Mouse (Mus musculus): ENCODE measurements around the gene Gfod1. TPM values are rescaled to one million over a fixed set of nuclear protein-coding genes. Genes with fewer than 3 reads are reported as not detected.

The Gfod1 gene
- polyA plus RNA-seq, 1 experiment from 2014 or later: 0.15 TPM

GRCm38 (mm10) chr13:43297526-43297925, 6.4 kb downstream of the Gfod1 start:
- no peak for DNase-seq
- Histone ChIP-seq H3K4me1 (replicated peaks) (peaks cover 22% of the 10 kb centered on the region), H3K4me2 (no peak overlapping the region), H3K27ac (no peak overlapping the region), H3K36me3 (no peaks in the 10 kb centered on the region), H3K4me3 (replicated peaks) (no peak overlapping the region), H3K9ac (no peak overlapping the region), H3K27me3 (peaks cover 38% of the 10 kb centered on the region), H3K9me3 (replicated peaks) (no peaks in the 10 kb centered on the region)
- no peak for ATAC-seq (ENCODE audit: low read depth)
- 82% methylated on average over 5 of the region's 5 CpGs for WGBS (ENCODE audit: insufficient replicate concordance)

DNA sequence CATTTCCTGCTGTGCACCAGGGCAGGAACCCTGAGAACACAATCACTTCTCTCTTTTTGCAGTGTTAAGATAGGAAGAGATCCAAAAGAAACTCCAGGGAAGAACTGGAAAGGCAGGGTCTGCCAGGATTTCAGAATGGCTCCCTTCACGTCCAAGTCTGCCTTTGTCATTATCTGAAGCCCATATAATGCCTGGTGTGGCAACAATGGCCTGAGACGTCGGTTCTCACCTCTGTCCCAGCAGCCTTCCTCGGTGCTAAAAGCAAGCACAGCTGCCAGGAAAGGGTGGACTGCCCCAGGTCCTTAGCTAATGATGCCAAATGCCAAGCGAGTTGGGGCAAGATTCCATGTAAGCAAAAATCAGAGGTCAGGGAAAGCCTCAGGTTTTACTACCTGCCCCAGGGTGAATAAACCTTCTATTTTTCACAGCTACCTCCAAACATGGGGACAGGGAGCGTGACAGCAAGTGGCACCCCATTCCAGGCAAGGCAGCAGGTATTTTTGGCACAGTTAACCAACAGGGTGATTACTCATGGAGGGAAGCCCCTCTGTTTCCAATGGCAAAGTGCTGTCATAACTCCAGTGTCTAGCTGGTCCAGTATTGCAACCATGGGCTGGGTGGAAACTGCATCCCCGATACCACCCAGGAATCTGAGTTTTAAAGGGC, 7.7 kb downstream of the Gfod1 start:
- Histone ChIP-seq H3K36me3 (no peaks in the 10 kb centered on the region), H3K27me3 (peaks cover 26% of the 10 kb centered on the region), H3K4me1 (replicated peaks) (peaks cover 10% of the 10 kb centered on the region), H3K4me2 (no peak overlapping the region), H3K9me3 (replicated peaks) (no peaks in the 10 kb centered on the region), H3K27ac (no peak overlapping the region), H3K9ac (no peak overlapping the region), H3K4me3 (replicated peaks) (no peak overlapping the region)
- DNase-seq: no peak
- WGBS (ENCODE audit: insufficient replicate concordance): 56% methylated on average over 7 of the region's 7 CpGs
- no peak for ATAC-seq (ENCODE audit: low read depth)

- Histone ChIP-seq H3K27me3 (peaks cover 20% of the 10 kb centered on the region), H3K27ac (no peak overlapping the region), H3K4me2 (no peak overlapping the region), H3K9me3 (replicated peaks) (no peaks in the 10 kb centered on the region), H3K36me3 (no peaks in the 10 kb centered on the region), H3K9ac (no peak overlapping the region), H3K4me1 (replicated peaks) (peaks cover 4% of the 10 kb centered on the region), H3K4me3 (replicated peaks) (no peak overlapping the region)
- no peak for DNase-seq
- 51% methylated on average over 7 of the region's 7 CpGs for WGBS (ENCODE audit: insufficient replicate concordance)
- ATAC-seq (ENCODE audit: low read depth): no peak
Measured at GRCm38 (mm10) chr13:43295684-43296083, 8.3 kb downstream of the Gfod1 start.

DNA sequence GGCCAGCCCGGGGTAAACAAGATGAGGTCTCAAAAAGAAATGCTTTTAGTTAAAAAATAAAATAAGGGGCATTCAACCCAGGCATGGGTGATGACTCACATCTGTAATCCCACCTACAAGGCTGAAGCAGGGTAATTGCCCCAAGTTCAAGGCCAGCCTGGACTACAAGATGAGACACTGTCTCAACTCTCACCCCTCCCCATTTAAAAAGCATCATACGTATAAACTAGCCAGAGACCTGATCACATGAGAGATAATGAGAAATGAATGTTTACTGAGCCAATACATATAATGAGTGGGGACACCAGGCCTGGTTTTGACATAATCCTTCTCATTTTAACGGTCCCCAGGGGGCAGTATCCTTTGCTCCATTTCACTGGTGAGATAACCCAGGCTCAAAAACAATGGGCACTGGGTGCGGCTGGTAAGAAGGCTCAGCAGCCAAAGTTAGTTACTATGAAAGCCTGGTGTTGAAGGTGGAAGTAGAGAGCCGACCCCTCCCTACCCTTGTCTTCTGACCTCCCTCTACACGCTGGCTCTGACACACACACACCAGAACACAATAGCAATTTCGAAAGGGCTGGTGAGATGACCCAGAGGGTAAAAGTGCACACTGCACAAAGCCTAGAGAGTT, 8.9 kb downstream of the Gfod1 start:
- no peak overlapping the region for H3K27ac ChIP-seq
- ATAC-seq (ENCODE audit: low read depth) (no peak), DNase-seq (no peak)
- no peak overlapping the region for H3K4me2 ChIP-seq
- H3K4me1 ChIP-seq (replicated peaks): no peaks in the 10 kb centered on the region
- no peaks in the 10 kb centered on the region for H3K9me3 ChIP-seq (replicated peaks)
- H3K9ac ChIP-seq: no peak overlapping the region
- peaks cover 14% of the 10 kb centered on the region for H3K27me3 ChIP-seq
- H3K4me3 ChIP-seq (replicated peaks): no peak overlapping the region
- WGBS (ENCODE audit: insufficient replicate concordance): 42% methylated on average over 7 of the region's 7 CpGs
- H3K36me3 ChIP-seq: no peaks in the 10 kb centered on the region

DNA sequence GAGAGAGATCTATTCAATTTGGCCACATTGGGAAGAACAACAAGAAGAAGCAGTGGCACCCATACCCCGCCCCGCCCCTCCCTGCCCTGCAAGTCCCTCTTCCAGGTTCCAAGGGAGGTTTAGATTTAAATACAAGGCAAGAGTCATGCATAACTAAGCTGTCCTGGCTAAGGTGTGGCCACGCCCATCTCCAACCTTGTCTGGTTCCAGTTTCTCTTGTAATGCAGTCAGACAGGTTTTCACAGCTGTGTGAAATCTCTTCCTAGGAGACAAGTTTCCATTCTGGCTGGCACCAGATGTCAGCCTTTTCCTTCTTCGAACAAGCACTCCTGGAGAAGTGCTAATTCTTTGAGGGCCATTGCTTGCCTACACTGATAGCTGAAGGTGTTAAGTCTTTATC, 11.1 kb downstream of the Gfod1 start:
- H3K9ac ChIP-seq: no peak overlapping the region
- ATAC-seq (ENCODE audit: low read depth) (no peak), DNase-seq (no peak)
- WGBS (ENCODE audit: insufficient replicate concordance): 65% methylated on average over 4 of the region's 4 CpGs
- H3K4me3 ChIP-seq (replicated peaks): no peak overlapping the region
- H3K27me3 ChIP-seq: 0 out of 2 replicates have a peak, but pooled peaks cover 4% of the 10 kb centered on the region
- H3K27ac ChIP-seq: no peak overlapping the region
- H3K9me3 ChIP-seq (replicated peaks): no peaks in the 10 kb centered on the region
- 0 out of 2 replicates have a peak, but pooled peaks cover 2% of the 10 kb centered on the region for H3K4me1 ChIP-seq (replicated peaks)
- no peak overlapping the region for H3K4me2 ChIP-seq
- no peaks in the 10 kb centered on the region for H3K36me3 ChIP-seq

DNA sequence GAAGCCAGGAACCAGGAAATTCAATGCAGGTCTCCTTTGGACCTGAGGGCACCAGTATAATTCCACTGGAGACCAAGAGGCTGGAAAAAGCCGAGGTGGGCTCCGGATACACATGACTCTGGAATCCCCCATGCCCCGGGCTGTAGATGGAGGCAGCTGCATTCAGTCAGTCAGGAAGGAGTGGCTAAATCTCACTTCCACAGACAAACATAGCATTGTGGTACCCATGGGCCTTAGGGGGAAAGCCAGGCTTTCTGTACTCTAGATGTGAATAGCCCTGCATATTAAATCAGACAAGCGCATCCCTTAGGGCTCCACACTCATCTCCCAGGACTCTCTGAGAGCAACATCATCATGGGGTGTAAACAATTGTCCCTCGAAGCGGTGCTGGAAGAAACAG, 14.9 kb downstream of the Gfod1 start:
- DNase-seq (no peak), ATAC-seq (ENCODE audit: low read depth) (no peak)
- no peaks in the 10 kb centered on the region for H3K27me3 ChIP-seq
- 68% methylated on average over 6 of the region's 6 CpGs for WGBS (ENCODE audit: insufficient replicate concordance)
- no peak overlapping the region for H3K9ac ChIP-seq
- H3K36me3 ChIP-seq: no peaks in the 10 kb centered on the region
- H3K9me3 ChIP-seq (replicated peaks): no peaks in the 10 kb centered on the region
- H3K27ac ChIP-seq: no peak overlapping the region
- no peak overlapping the region for H3K4me2 ChIP-seq
- H3K4me1 ChIP-seq (replicated peaks): 0 out of 2 replicates have a peak, but pooled peaks cover 4% of the 10 kb centered on the region
- no peak overlapping the region for H3K4me3 ChIP-seq (replicated peaks)

DNA sequence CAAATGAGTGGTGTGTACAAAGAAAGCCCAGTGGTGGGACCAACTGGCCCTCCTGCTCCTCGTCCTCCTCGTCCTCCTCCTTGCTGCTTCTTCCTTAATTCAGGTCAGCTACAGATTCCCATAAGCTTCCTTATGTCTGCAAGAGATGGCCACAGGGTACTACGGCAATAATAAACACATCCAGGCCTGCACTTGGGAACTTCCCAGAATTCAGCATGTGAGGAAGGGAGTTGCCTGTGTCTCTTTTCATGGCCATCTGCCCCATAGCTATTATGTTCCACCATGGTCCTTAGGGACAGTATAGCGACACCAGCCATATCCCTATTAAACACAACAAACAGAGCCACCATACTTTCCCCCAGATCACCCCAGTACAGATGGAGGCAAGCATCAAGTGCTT, 15.5 kb downstream of the Gfod1 start:
- no peaks in the 10 kb centered on the region for H3K27me3 ChIP-seq
- no peak overlapping the region for H3K9ac ChIP-seq
- H3K4me1 ChIP-seq (replicated peaks): 0 out of 2 replicates have a peak, but pooled peaks cover 4% of the 10 kb centered on the region
- no peak for ATAC-seq (ENCODE audit: low read depth)
- no peak overlapping the region for H3K27ac ChIP-seq
- no peak overlapping the region for H3K4me2 ChIP-seq
- H3K9me3 ChIP-seq (replicated peaks): no peaks in the 10 kb centered on the region
- no peaks in the 10 kb centered on the region for H3K36me3 ChIP-seq
- WGBS (ENCODE audit: insufficient replicate concordance): 74% methylated on average over 4 of the region's 4 CpGs
- no peak for DNase-seq
- no peak overlapping the region for H3K4me3 ChIP-seq (replicated peaks)

DNA sequence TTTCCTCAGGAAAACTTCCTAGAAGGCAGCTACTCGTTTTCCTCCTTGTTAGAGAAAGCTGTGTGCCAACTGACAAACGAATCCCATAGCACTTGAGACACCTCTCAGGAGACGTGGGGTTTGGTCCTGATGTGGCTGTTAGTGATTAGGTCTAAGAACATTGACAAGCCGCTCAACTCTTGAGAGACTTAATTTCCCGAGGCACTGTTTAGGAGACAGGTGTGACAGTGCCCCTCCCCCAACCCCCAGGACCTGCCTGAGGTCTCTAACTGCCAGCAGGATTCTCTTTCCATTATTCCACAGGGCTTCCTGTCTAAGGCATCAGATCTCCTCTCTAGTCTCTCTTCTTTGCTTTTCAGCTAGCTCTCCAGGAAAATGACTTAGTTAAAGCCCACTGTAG, 15.9 kb downstream of the Gfod1 start:
- Histone ChIP-seq H3K27me3 (no peaks in the 10 kb centered on the region), H3K4me1 (replicated peaks) (0 out of 2 replicates have a peak, but pooled peaks cover 4% of the 10 kb centered on the region), H3K4me2 (no peak overlapping the region), H3K9me3 (replicated peaks) (no peaks in the 10 kb centered on the region), H3K27ac (no peak overlapping the region), H3K9ac (no peak overlapping the region), H3K36me3 (no peaks in the 10 kb centered on the region), H3K4me3 (replicated peaks) (no peak overlapping the region)
- WGBS (ENCODE audit: insufficient replicate concordance): 51% methylated on average over 5 of the region's 5 CpGs
- ATAC-seq (ENCODE audit: low read depth) (no peak), DNase-seq (no peak)

- Histone ChIP-seq H3K27ac (no peak overlapping the region), H3K27me3 (no peaks in the 10 kb centered on the region), H3K9me3 (replicated peaks) (no peaks in the 10 kb centered on the region), H3K36me3 (no peaks in the 10 kb centered on the region), H3K4me1 (replicated peaks) (0 out of 2 replicates have a peak, but pooled peaks cover 4% of the 10 kb centered on the region), H3K9ac (no peak overlapping the region), H3K4me3 (replicated peaks) (no peak overlapping the region), H3K4me2 (no peak overlapping the region)
- ATAC-seq (ENCODE audit: low read depth) (no peak), DNase-seq (no peak)
- 63% methylated on average over 7 of the region's 7 CpGs for WGBS (ENCODE audit: insufficient replicate concordance)
Measured at GRCm38 (mm10) chr13:43286836-43287235, 17.1 kb downstream of the Gfod1 start.

DNA sequence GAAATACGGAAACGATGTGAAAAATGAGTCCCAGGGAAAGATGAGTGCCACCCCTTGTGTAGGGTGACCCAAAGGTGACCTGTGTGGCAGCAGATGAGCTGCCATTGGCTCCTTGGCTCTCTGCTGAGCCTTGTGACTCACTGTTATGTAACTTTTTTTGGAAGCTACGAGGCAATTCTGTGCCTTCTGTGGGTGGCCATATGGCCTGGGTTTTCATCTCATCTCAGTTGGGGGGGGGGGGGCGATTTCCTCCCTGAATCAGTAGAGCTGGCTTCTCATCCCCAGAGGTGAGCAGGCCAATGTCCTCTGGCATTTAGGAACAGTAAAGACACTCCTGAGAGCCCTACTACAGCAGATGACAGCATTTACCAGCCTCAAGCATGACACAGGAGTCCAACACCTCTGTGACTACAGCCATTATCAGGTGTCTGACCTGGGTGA, 19.2 kb downstream of the Gfod1 start:
- H3K4me1 ChIP-seq (replicated peaks): 0 out of 2 replicates have a peak, but pooled peaks cover 4% of the 10 kb centered on the region
- 70% methylated on average over 4 of the region's 4 CpGs for WGBS (ENCODE audit: insufficient replicate concordance)
- DNase-seq: no peak
- H3K27ac ChIP-seq: no peak overlapping the region
- H3K4me2 ChIP-seq: no peak overlapping the region
- H3K36me3 ChIP-seq: no peaks in the 10 kb centered on the region
- H3K9ac ChIP-seq: no peak overlapping the region
- ATAC-seq (ENCODE audit: low read depth): no peak
- no peaks in the 10 kb centered on the region for H3K27me3 ChIP-seq
- no peaks in the 10 kb centered on the region for H3K9me3 ChIP-seq (replicated peaks)
- no peak overlapping the region for H3K4me3 ChIP-seq (replicated peaks)

GRCm38 (mm10) chr13:43273906-43274305, 30.1 kb downstream of the Gfod1 start:
- Histone ChIP-seq H3K9ac (no peak overlapping the region), H3K4me3 (replicated peaks) (no peak overlapping the region), H3K36me3 (no peaks in the 10 kb centered on the region; the same call in 1 of the 2 replicates), H3K27ac (no peak overlapping the region), H3K4me2 (no peak overlapping the region), H3K27me3 (peaks cover 5% of the 10 kb centered on the region; the same call in 1 of the 2 replicates), H3K9me3 (replicated peaks) (no peaks in the 10 kb centered on the region), H3K4me1 (replicated peaks) (peaks cover 4% of the 10 kb centered on the region)
- DNase-seq (no peak), ATAC-seq (ENCODE audit: low read depth) (no peak)
- 91% methylated on average over 14 of the region's 14 CpGs for WGBS (ENCODE audit: insufficient replicate concordance)

Data from liver, embryonic 13.5 days (tissue).